Mouse (Mus musculus) ES-E14 (cell line): ENCODE measurements around the gene Gmppa.

ENCODE experiments used
- MAFK ChIP-seq: IDR thresholded peaks from 2 replicates; pipeline ENCODE4 v1.6.1; 2014; ENCODE audit warnings: mild to moderate bottlenecking, low read depth, low read length, inconsistent platforms; ENCODE audit not compliant: insufficient read depth
- ZC3H11A ChIP-seq: IDR thresholded peaks from 2 replicates; pipeline ENCODE4 v1.6.1; 2012; ENCODE audit warnings: low read depth, mild to moderate bottlenecking, inconsistent platforms, low read length, borderline replicate concordance

GRCm38 (mm10) chr1:75477264-75477965, 41.7 kb downstream of the Gmppa start:
- TF ChIP-seq MAFK = no peak
- TF ChIP-seq ZC3H11A = 0 out of 2 replicates have a peak, but pooled peaks have one; percentile 22
